Mouse (Mus musculus): ENCODE results near the gene Hoxa9.

Hoxa9 gene

DNA sequence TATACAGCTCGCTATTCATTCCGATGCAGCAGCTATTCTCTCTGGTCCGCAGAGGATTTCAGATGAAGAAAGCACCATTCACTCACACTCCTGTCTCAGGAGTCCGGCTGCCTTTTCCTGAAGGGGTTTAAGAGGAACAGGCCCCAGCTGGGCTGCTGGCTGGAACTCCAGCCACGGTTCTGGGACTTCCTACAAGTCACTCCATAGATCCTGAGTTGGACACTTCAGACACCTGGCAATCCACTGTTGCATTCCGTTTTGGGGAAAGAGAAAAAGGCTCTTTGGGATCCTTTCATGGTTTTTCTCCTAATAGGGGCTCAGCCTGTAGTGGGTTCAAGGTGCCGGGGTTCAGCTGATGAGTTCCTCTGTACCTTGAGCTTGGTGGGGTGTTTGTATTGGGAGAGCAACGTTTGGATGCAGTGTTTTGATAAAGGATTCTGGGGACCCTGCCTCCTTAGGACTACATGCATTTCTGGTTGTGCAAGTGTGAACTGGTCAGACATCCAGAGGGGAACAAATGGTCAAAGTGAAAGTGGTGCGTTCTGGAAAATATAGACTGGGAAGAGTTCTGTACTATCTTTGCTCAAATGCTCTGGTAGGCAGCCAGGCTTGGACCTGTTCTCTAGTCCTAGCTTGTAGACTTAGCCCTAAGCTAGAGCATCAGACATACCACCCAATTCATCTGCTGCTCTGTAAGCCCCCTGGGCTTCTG lies 31.0 kb upstream of the Hoxa9 start:
- no peak for DNase-seq (ENCODE audit: low spot score)

DNA sequence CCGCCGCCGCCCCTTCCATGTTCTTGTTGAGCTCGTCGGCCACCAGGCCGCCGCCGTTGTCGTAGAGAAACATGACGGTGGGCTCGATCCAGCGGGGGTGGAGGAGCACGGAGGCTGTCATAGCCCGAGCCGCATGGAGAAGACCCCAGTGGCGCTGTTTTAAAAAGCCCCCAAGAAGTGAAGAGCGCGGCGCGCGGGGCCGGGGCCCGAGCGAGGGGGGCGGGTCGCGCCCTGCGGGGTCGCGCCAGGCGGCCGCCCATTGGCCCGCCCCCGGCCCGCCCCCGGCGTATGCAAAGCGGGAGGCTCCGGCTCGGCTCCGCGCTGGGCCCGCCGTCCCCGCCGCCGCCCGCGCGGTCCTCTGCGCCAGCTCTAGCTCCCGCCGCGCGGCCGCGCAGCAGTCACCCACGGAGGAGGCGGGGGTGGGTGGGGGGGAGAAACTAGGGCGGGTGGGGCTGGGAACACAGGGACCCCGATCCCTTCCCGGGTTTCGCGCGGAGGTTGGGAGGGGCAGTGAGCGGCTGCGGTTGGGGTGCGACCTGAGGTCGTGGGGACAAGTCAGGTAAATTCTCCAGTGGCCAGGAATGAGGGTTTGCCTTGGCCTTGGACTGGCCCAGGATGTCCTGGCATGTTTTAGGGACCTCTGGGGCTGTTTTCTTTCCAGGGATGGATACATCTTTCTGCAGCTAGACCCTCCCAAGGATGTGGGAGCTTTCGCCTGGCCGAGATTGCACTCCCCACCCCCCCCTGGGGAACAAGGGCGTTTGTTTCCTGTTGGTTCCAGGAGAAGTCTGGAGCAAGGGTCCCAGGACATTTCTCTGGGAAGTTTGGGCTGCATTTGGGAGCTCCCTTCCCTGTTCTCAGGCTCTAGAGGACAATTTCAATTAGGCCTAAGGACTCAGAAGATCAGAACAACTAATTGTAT lies 30.0 kb upstream of the Hoxa9 start, which contains the start of gene Hoxa13:
Gene Hoxa13, minus strand, starts transcription at position 227 of the 922 bp plus-strand sequence.
- no peak for DNase-seq (ENCODE audit: low spot score)

DNA sequence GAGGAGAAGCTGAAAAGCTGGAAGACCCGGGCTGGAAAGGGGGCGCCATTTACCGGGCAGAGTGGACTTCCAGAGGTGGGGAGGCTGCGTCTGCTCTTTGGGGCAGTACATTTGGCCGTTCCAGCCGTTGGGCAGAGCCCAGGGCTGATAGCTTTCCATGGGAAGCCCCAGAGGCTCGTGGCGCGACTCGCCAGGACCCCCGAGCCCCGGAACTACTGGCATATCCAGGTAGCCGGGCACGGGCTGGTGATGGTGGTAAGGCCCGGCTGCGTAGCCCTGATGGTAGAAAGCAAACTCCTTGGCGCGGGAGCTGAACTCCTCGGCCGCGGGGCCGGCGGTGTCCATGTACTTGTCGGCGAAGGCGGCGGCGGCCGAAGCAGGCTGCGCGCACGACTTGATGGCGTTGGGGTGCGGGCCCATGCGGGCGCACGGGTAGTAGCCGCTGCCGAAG lies 28.9 kb upstream of the Hoxa9 start:
- no peak for DNase-seq (ENCODE audit: low spot score)

DNA sequence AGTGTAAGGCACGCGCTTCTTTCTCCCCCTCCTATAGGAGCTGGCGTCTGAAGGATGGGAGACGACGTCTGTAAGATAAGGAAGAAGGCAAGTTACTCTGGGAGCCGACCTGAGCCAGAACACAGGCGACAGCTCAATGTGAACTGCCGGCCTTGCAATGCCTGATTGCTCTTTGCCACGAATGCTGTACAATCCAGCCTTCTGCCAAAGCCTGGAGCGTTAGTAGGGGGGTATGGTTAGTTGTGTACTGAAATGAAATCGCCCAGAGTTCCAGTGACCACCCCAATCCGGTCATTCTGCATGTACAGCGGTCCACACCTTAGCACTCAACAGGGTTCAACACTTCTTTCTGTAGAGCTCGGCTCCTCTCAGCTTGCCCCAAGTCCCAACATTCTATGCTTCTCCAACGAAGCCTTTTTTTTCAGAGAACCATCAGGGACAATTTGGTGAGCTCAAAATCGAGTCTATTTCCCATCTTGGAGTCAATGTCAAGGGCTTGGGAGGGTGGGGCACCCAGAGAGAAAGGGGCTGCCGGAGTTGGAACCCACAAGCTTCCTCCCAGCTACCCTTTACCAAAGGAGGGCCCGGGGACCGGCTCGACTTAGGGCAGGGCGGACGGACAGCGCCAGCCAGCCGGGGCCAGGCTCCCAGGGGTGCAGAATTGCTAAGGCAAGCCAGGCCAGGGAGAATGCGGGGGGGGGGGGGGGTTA lies 28.3 kb upstream of the Hoxa9 start:
- no peak for DNase-seq (ENCODE audit: low spot score)

DNA sequence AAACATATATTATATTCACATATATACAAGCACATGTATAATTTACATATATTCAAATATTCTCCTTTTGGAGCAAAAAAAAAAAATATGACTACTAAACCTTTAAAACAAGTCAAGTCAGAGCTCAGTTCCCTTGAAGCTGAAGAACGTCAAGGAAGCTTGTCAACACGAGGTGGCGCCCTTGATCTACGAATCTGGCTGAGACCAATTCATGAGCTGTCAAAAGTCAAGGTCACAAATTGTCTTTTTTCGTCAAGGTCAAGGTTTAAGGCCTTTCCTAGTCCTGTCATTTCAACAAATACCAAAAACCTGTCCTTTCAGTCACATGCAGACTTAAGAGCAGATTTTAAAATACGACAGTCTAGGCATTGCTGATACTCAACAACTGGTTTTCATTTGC lies 26.1 kb upstream of the Hoxa9 start:
- peak; percentile 37 for DNase-seq (ENCODE audit: low spot score)

DNA sequence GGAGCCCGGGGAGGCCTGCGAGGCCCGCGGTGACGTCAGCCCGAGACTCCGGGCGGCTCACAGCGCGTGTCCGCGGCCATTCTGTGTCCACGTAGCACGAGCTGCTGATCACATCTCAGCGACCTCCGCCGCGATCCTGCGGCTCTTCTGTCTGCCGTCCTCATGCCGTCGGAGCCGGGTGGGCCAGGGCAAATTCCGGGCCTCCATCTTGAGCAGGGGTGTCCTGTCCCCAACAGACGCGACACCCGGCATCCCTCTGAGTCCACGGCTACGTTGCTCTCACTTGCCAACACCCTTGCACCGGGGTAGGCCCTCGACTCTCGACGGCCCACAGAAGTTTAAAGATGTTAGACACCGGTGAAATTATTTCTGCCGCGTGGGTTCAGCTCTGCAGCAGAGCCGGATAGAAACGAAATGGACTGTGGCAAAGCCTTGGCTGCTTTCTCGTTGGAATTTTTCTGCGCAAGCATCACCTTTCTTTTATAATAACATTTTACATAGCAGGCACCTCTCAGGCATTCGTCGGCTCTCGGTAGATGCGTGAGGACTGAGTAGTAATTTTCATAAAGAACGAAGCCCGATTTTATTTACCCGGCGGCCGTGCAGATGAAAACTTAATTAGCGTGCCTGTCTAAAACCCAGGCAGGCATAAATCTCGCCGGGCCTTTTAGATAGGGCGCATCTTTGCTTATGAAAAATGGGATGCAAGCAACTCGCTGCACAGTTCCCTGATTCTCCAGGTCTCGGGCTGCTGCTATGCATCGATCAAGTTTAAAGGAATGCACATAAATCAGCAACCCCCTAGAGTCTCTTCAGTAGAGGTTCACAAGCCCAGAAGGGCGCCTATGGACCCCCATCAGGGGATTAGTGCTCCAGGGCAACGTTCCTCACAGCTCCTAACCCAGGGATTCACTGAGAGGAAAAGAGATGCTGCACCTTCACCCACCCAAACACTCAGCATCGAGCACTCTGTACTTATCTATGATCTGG lies 22.9 kb upstream of the Hoxa9 start:
- DNase-seq (ENCODE audit: low spot score): no peak

DNA sequence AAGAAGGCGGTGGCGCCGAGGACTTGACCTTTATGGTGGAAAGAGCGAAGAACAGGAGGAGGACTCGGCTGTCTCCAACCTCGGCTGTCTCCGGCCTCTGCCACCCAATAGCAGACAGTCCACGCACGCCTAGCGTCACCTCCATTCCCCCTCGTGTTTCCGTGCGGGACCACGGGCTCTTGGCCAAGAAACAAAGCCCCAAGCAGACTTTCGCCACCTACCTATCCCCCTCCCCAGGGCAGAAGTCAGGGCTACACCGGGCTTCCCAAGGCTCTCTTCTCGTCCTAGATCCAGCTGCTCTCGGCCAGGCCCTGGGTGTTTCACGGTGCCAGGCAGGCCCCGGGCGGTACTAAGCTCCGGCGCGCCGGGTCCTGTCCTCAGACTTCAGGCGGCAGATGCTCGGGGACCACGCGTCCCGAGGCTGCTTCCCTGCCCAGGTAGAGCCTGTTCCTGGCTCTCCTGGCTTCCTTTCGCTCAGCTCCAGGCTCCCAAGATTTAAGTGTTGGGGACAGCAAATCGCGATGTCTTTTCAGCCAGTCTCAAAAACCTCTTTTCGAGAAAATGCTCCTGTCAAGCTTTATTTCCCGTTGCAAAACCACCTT lies 22.0 kb upstream of the Hoxa9 start:
- DNase-seq (ENCODE audit: low spot score): no peak

DNA sequence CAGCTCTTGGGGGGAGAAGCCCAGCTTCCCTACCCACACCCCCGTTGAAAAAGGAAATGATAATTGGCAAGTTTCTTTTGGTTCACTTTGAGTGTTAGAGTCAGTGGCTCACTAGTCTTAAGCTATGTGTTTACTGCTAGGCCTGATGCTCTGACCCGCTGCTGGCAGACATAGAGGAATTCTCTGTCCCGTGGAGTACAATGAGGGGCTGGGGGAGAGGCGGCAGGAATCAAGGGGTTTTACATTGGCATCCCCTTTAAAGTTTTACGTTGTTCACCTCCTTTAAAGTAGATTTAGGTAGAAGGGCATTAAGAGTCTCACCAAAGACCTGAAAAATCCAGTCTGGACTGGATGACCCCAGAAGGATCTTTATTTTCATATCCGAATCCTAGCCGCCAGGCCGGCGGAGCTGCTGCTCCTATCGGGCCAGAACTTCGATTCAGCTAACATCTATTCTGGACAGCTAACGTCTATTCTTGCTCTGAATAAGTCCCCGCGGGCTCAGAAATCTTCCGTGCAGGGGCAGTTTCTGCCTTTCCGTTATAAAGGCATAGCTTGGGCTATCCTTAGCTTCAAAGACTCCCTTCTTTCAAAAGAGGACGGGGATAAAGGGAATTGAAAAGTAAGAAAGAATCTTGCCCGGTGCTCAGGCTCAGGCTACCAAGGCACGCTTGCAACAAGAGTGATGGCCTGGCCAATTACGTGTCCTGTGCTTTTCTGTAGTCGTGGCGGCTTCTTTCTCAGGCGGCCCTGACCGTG lies 21.3 kb upstream of the Hoxa9 start:
- no peak for DNase-seq (ENCODE audit: low spot score)

DNA sequence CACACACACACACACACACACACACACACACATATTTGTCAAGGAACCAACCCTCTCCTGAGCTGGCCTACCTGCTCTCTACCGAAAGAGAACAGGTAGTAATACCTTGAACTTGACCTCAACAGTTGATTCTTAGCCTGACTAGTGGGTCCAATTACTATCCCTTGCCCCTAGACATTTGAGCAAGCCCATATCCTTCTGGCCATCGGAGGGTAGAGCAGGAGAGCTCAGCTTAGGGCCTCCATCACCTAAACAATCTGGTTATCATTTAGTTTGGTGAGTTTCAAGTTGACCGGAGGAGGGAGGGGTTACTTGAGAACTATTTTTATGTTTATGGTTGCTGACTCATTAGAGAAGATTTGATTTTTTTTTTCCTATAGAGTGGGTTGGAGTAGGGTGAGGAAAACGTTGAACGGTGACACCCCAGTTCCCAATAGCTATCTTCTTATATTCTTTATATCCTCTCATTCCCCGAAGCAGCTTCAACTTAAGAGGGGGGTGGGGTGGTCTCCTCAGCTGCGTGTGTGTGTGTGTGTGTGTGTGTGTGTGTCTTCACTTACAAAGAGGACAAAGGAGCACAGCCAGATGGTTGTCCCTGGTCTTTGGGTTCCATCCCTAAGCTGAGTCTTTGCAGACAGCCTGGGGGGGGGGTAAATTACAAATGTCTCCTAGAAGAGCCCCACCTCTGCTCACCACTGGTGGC lies 20.4 kb upstream of the Hoxa9 start:
- DNase-seq (ENCODE audit: low spot score): no peak

DNA sequence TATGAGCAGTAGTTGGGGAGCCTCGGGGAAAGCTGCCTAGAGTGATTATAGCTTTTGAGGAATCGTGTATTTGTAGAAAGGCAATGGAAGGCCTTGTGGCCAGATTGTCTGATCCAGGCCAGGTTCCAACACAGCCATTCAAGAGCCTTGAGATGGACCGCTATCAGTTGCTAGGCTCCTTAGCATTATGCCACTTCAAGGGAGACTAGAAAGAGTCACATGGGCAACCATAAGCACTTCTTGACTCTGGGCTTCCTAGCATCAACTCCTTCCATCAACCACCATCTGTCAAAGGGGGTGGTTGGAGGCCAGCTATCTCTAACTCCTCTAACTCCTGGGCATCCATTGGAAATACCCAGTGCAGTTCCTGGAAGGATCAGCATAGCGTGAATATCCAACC lies 18.9 kb upstream of the Hoxa9 start:
- DNase-seq (ENCODE audit: low spot score): no peak

DNA sequence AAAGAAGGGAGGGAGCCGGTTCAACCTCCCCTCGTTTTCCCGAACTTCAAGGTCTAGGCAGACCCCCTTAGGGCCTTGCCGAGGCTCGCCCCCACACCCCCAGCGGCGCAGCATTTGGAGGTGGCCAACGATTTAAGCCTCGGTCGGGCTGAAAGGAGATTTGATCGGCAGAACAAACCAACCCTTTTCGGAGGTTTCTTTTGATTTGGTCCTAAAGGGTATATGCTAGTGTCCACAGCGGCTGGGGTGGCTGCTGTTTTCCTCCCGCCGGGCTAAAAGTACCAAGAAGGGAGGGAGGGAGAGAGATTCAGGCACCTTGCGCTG lies 18.5 kb upstream of the Hoxa9 start:
- no peak for DNase-seq (ENCODE audit: low spot score)

DNA sequence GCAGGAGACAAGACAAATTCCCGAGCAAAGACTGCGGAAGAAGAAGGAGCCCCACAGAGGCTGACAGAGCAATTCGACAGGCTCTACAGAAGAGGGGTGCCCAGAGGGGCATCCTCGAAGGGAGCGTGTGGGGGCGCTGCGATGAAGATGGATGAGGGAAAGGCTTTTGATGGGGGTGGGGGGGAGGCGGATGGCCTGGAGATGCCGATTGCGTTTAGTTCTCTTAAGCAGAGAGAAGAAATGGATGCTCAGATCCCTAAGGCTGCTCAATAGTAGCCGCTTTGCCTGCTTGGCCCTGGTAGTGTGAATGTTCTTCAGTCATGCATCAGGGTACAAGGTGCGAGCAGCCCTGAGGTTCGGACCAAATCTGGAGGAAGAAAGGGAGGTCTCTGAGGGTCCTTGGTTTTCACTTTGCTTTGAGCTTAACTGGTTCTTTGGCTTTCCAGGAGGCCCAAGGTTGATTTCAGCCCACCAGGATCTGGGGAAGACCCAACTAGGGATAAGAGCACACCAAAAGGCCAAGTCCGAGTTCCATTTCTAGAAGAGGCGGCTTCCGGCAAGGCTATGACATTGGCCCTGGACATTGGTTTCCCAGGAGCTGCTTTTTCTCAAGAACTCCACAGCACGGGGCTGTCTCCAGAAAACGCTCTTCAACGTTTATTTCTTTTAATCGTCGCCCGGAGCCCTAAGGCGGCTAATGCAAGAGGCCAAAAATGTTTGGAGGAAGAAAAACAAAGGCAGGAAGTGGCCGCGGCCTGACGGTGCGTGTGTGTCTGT lies 17.9 kb upstream of the Hoxa9 start:
- DNase-seq (ENCODE audit: low spot score): no peak

DNA sequence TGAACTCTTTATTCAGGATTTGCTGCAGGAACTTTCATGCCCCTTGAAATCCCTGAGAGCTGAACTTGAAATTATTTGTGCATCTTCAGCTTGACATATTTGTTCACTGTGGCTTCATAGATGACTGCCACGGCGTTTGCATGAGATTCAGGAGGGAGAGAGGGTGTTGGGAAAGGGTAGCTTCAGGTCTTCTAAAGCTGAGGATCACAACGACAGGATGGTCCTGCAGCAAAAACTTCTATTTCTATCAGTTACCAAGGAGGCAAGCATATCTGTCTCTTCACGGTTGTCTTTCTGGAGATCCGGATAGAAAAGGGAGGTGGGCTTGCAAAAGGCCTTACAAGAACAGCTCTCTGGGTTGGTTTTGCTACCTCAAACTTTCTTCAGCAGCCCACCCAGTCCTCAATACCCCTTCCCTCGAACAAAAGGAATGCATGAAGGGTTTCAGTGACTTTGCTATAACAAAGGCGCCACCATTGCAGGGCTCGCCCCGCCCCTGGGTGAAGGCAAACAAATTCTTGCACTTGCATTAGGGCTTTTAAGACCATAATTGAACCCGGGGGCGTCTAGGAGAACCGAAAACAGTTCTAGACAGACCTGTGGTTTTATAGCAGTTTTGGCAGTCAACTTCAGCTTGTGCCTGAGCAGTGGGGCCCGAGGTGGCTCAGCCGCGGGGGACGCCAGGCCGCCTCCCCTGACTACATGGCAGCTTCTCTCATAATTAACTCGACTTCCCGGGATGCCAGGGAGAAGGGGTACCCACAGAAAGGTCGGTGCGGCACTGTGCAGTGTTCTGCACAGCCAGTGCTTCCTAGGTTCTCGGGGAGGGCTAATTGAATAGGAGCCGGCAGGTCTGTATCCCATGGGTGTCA lies 17.1 kb upstream of the Hoxa9 start:
- DNase-seq (ENCODE audit: low spot score): no peak

DNA sequence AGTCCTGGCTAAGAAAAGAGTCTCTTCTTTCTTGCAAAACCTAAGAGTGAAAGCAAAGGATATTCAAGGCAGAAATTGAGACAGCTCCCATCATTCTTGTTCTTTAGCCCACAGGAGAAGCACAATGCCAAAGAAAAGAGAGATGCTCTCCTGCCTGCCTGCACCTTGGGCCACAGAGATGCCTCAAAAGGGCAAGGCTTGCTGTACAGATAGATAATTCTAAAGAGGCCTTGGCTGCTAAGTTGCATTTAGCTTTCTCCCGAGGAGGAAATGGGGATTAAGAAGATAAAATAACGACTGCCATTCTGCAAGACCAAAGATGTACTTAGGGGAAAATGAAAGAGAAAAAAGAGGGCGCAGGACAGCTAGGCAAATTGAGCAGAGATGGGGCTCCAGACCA lies 16.0 kb upstream of the Hoxa9 start:
- no peak for DNase-seq (ENCODE audit: low spot score)

DNA sequence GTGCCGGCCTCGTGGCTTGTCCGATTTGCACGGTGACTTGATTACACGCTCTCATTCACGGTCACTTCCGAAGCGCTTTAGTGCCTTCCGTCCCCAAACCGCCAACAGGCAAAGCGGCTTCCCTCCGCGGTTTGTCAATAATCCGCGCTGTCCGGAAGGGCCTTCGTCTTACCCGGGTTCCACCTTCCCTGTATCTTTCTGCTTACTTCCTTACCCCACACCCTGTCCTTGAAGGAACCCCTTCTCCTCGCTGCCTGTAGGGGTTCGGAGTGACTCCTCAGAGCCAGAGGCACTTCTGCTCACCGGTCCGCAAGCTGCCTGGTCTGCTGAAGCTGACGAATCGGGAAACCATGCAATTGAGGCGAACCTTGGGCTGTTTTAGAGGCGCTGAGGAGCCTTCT lies 15.5 kb upstream of the Hoxa9 start:
- no peak for DNase-seq (ENCODE audit: low spot score)

DNA sequence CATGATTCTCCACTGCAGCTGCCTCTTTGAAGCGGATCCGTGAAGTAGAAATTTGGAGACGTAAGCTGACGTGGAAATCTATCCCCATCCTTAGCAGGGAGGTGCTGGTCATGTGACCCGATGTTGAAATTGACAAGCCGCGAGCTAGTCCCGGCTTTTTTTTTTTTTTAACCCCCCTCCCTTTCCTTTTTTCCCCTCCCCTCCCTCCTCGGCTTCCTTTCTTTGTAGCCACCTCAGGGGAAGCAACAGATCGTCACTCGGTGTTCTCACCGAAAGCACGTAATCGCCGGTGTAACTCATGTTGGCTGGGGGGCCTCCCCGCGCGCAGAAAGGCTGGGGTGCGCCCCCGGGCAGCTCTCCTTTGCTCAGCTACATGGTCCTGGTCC lies 14.9 kb upstream of the Hoxa9 start, which contains the start of gene Hoxa11:
Gene Hoxa11, minus strand, starts transcription at position 54 of the 386 bp plus-strand sequence.
- no peak for DNase-seq (ENCODE audit: low spot score)

DNA sequence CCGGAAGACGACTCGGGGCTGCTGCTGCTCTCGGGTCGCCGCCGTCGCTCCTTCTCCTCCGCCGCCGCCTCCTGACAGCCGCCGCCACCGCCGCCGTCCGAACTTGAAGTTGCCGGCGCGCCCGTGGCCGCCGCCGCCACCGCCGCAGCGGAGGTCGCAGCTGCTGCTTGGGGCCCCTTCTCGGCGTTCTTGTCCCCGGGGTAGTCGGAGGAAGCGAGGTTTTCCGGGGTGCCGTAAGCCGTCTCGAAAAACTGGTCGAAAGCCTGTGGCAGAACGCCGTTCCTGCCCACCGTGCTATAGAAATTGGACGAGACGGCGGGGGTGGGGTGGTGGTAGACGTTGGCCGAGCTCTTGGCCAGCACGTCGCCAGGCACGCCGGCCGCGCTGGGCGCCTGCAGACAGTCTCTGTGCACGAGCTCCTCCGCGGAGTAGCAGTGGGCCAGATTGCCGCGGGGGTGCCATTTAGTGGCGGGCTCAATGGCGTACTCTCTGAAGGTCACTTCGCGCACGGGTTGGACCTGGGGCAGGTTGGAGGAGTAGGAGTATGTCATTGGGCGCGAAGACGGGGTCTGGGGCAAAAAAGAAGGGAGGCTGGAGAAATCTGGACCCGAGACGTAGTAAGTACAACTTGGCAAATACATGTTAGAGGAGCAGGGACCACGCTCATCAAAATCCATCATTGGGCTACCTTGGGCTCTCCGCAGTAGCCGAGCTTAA lies 14.3 kb upstream of the Hoxa9 start:
- DNase-seq (ENCODE audit: low spot score): no peak

All from left cerebral cortex, adult 11 months (tissue).